Mouse (Mus musculus): ENCODE results near the gene Olfr1359. TPM values are rescaled to one million over a fixed set of nuclear protein-coding genes. Genes with fewer than 3 reads are reported as not detected.
"Not testable (repeated sequence)": the region's sequence is repeated elsewhere in the genome, so short reads cannot be mapped to it uniquely, and the experiment has no call there.

Gene Olfr1359
- not detected for total RNA-seq (2021)
- polyA plus RNA-seq (2012; rRNA removed): not detected in 2 replicates
- long read RNA-seq: 0 reads

GRCm38 (mm10) chr13:21697811-21698210 is at the start of gene Olfr1359:
Olfr1359 (plus strand) TSS chr13:21698111.
- no peak for DNase-seq

GRCm38 (mm10) chr13:21663286-21663685 is 34.6 kb upstream of the Olfr1359 start, which contains the start of gene Olfr1361:
Olfr1361 (minus strand) TSS chr13:21663386.
- DNase-seq: no peak

GRCm38 (mm10) chr13:21677305-21677704 is 20.6 kb upstream of the Olfr1359 start, which contains the start of gene Olfr1360:
Olfr1360 (minus strand) TSS chr13:21677405.
- DNase-seq: no peak

GRCm38 (mm10) chr13:21706669-21707068 is 8.8 kb downstream of the Olfr1359 start:
- no peak for DNase-seq

- peak; percentile 92 for DNase-seq
Observed at GRCm38 (mm10) chr13:21710031-21710711, 12.3 kb downstream of the Olfr1359 start.

GRCm38 (mm10) chr13:21710821-21711525 is 13.1 kb downstream of the Olfr1359 start:
- peak; percentile 82 for DNase-seq

- no peak for DNase-seq
Observed at GRCm38 (mm10) chr13:21711698-21712097, 13.8 kb downstream of the Olfr1359 start.

- DNase-seq: peak; percentile 58
Observed at GRCm38 (mm10) chr13:21714725-21715124, 16.8 kb downstream of the Olfr1359 start.

- DNase-seq: no peak
Observed at GRCm38 (mm10) chr13:21715131-21715863, 17.4 kb downstream of the Olfr1359 start.

- peak; percentile 88 for DNase-seq
Observed at GRCm38 (mm10) chr13:21715864-21716539, 18.1 kb downstream of the Olfr1359 start, which contains the start of the genes Hist1h2bl and Hist1h2ai. Hist1h2bl (minus strand) TSS chr13:21716143. Hist1h2ai (plus strand) TSS chr13:21716422.

GRCm38 (mm10) chr13:21716540-21717391 is 18.9 kb downstream of the Olfr1359 start:
- peak; percentile 34 for DNase-seq

GRCm38 (mm10) chr13:21717397-21718357 is 19.8 kb downstream of the Olfr1359 start, which contains the start of gene Hist1h3h:
Hist1h3h (plus strand) TSS chr13:21717659.
- peak; percentile 87 for DNase-seq

GRCm38 (mm10) chr13:21718381-21719080 is 20.6 kb downstream of the Olfr1359 start:
- DNase-seq: no peak

GRCm38 (mm10) chr13:21721107-21721756 is 23.3 kb downstream of the Olfr1359 start:
- not testable (repeated sequence) for DNase-seq

GRCm38 (mm10) chr13:21721757-21722372 is 24.0 kb downstream of the Olfr1359 start, which contains the start of gene Hist1h2bm:
Hist1h2bm (plus strand) TSS chr13:21722044.
- DNase-seq: peak; percentile 69

- no peak for DNase-seq
Observed at GRCm38 (mm10) chr13:21722373-21722925, 24.5 kb downstream of the Olfr1359 start.
